Mouse (Mus musculus) forebrain, postnatal 0 days (tissue): ENCODE measurements around the gene Ldb1. TPM values are rescaled to one million over a fixed set of nuclear protein-coding genes. Genes with fewer than 3 reads are reported as not detected.

Source experiments
- ATAC-seq: fragments of 200-750 bp; cut with Nextera tagmentation; 2 replicates; pipeline ENCODE4 v1.8.0; 2017; ENCODE audit warnings: mild to moderate bottlenecking, moderate library complexity
- DNase-seq: peaks from one replicate; pipeline ENCODE4 v3.0.0-alpha.2; 2015
- H3K27ac ChIP-seq: fragments of 300-500 bp; sonication (generic); 2 replicates; pipeline ENCODE4 v1.5.1; 2014; ENCODE audit warnings: low read depth, mild to moderate bottlenecking, antibody characterized with exemption, low read length, moderate library complexity, mixed read lengths
- H3K27me3 ChIP-seq: fragments of 300-500 bp; sonication (generic); 2 replicates; pipeline ENCODE4 v1.6.1; 2014; ENCODE audit warnings: mild to moderate bottlenecking, low read length, mixed read lengths; ENCODE audit not compliant: insufficient read depth
- H3K36me3 ChIP-seq: fragments of 300-500 bp; sonication (generic); 2 replicates; pipeline ENCODE4 v1.6.1; 2014; ENCODE audit warnings: mild to moderate bottlenecking, moderate library complexity; ENCODE audit not compliant: insufficient read depth
- H3K4me1 ChIP-seq: fragments of 300-500 bp; sonication (generic); 2 replicates; pipeline ENCODE4 v1.6.1; 2014; ENCODE audit warnings: antibody characterized with exemption; ENCODE audit not compliant: insufficient read depth
- H3K4me2 ChIP-seq: fragments of 300-500 bp; sonication (generic); 2 replicates; pipeline ENCODE4 v1.6.1; 2014; ENCODE audit warnings: low read depth, mild to moderate bottlenecking, moderate library complexity
- H3K4me3 ChIP-seq: fragments of 300-500 bp; sonication (generic); 2 replicates; pipeline ENCODE4 v1.5.1; 2014; ENCODE audit warnings: low read depth, low read length, mixed read lengths
- H3K9ac ChIP-seq: fragments of 300-500 bp; sonication (generic); 2 replicates; pipeline ENCODE4 v1.6.1; 2014; ENCODE audit warnings: mild to moderate bottlenecking
- H3K9me3 ChIP-seq: fragments of 300-500 bp; sonication (generic); 2 replicates; pipeline ENCODE4 v1.6.1; 2016; ENCODE audit warnings: low read length
- CTCF ChIP-seq: sonication (generic); IDR thresholded peaks from 2 replicates; pipeline ENCODE4 v1.5.1; 2016; ENCODE audit warnings: antibody characterized with exemption, control low read depth, low read depth
- WGBS: fragments of 180-500 bp; shearing (Covaris S2); extraction: QIAGEN DNeasy Blood & Tissue Kit; methylation state at CpG from one replicate; pipeline ENCODE4 v1.1.7; 2014; 5-methylcytosine and 5-hydroxymethylcytosine counted together
- polyA plus RNA-seq: library from polyadenylated mRNA; unstranded; fragments of >200 nt; fragmentation: Nextera tagmentation; extraction: Ambion mirVana; gene quantifications from 2 replicates; pipeline ENCODE4 v1.2.1, GENCODE M21; 2015
- total RNA-seq: library from RNA; depleted of rRNA; stranded (reverse); fragments of >200 nt; gene quantifications from 2 replicates; pipeline ENCODE4 v1.2.3, GENCODE M21; 2014

The Ldb1 gene
- total and polyA plus RNA-seq, 2 experiments from 2014 or later = 90.4 to 162 TPM

DNA sequence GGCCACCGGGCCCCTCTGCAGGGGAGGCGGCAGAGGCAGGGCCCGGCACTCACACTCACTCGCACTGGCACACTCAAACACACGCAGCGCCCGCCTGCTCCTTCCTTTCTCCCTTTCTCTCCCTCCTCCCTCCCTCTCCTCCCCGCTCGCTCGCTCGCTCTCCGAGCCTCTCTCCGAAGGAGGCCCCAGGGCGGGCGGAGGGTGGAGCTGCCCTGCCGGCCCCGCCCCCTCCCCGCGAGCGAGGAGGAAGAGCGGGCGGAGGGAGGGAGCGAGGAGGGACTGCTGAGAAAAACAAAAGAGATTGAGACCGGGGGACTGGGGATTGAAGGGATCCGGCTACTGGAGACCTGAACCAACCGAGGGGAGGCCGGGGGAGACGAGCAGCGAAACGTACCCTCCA lies 5.5 kb downstream of the Ldb1 start:
- H3K4me3 ChIP-seq = peak overlapping the region; percentile 58
- TF ChIP-seq CTCF = no peak

GRCm38 (mm10) chr19:46038851-46039260 lies 6.2 kb downstream of the Ldb1 start:
- H3K27me3 ChIP-seq = no peaks in the 10 kb centered on the region
- WGBS = under 1% methylated on average over 11 of the region's 17 CpGs
- peaks cover 28% of the 10 kb centered on the region for H3K36me3 ChIP-seq
- ATAC-seq (0 out of 2 replicates have a peak, but pooled peaks have one; percentile 13), DNase-seq (no peak)
- peak overlapping the region; percentile 58 for H3K4me3 ChIP-seq
- peaks cover 50% of the 10 kb centered on the region for H3K4me1 ChIP-seq
- peak overlapping the region; percentile 91 for H3K4me2 ChIP-seq
- no peak for TF ChIP-seq CTCF
- H3K27ac ChIP-seq = peak overlapping the region; percentile 85
- peak overlapping the region; percentile 81 for H3K9ac ChIP-seq
- H3K9me3 ChIP-seq = no peaks in the 10 kb centered on the region

More for the DNA sequence above, 5.5 kb downstream of the Ldb1 start:
- Histone ChIP-seq H3K27ac (peak overlapping the region; percentile 85), H3K4me2 (peak overlapping the region; percentile 91), H3K27me3 (no peaks in the 10 kb centered on the region), H3K9ac (peak overlapping the region; percentile 81), H3K36me3 (peaks cover 22% of the 10 kb centered on the region), H3K9me3 (no peaks in the 10 kb centered on the region), H3K4me1 (peaks cover 53% of the 10 kb centered on the region)
- peak; percentile 81 for ATAC-seq
- 1% methylated on average over 20 of the region's 30 CpGs for WGBS
- DNase-seq = peak; percentile 93

- H3K27ac ChIP-seq = peak overlapping the region; percentile 85
- H3K4me2 ChIP-seq = peak overlapping the region; percentile 91
- ATAC-seq (no peak), DNase-seq (no peak)
- peaks cover 44% of the 10 kb centered on the region for H3K4me1 ChIP-seq
- 3% methylated on average over 13 of the region's 13 CpGs for WGBS
- H3K36me3 ChIP-seq = peaks cover 34% of the 10 kb centered on the region
- H3K9me3 ChIP-seq = no peaks in the 10 kb centered on the region
- no peak for TF ChIP-seq CTCF
- H3K9ac ChIP-seq = peak overlapping the region; percentile 81
- no peaks in the 10 kb centered on the region for H3K27me3 ChIP-seq
- peak overlapping the region; percentile 58 for H3K4me3 ChIP-seq
Observed at GRCm38 (mm10) chr19:46037925-46038850, 6.8 kb downstream of the Ldb1 start.

GRCm38 (mm10) chr19:46037243-46037924 lies 7.6 kb downstream of the Ldb1 start:
- peak overlapping the region; percentile 45; the same call in 1 of the 2 replicates for H3K27ac ChIP-seq
- H3K4me1 ChIP-seq = peaks cover 39% of the 10 kb centered on the region
- no peaks in the 10 kb centered on the region for H3K27me3 ChIP-seq
- peak overlapping the region; percentile 81 for H3K9ac ChIP-seq
- peak overlapping the region; percentile 58 for H3K4me3 ChIP-seq
- DNase-seq = no peak
- no peaks in the 10 kb centered on the region for H3K9me3 ChIP-seq
- no peak for TF ChIP-seq CTCF
- peak overlapping the region; percentile 91 for H3K4me2 ChIP-seq
- ATAC-seq = no peak
- H3K36me3 ChIP-seq = peaks cover 42% of the 10 kb centered on the region
- 7% methylated on average over 6 of the region's 6 CpGs for WGBS

- Histone ChIP-seq H3K36me3 (peaks cover 50% of the 10 kb centered on the region), H3K9me3 (no peaks in the 10 kb centered on the region), H3K27me3 (no peaks in the 10 kb centered on the region), H3K4me3 (peak overlapping the region; percentile 58), H3K4me1 (peaks cover 37% of the 10 kb centered on the region), H3K9ac (peak overlapping the region; percentile 81), H3K4me2 (peak overlapping the region; percentile 91), H3K27ac (peak overlapping the region; percentile 45; the same call in 1 of the 2 replicates)
- TF ChIP-seq CTCF = peak; percentile 34
- 55% methylated on average over 13 of the region's 13 CpGs for WGBS
- ATAC-seq (no peak), DNase-seq (no peak)
Observed at GRCm38 (mm10) chr19:46036477-46037242, 8.4 kb downstream of the Ldb1 start.

DNA sequence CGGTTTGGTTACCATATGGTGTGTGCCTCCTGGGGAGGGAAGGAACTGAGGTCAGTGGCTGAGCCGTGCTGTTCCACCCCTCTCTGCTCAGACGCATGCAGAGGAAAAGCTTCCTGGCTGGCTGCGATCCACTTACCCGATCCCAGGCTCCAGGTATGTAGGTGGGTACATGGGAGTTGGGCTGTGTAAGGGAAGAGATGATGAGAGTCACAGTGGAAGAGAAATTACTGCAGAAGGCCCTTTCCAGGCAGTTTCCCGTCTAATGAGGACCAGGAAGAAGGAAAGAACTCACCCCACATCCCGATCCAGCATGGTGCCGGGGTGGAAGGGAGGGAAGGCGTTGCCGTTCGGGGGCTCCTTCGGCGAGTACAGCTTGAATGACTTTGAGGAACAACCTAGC lies 9.0 kb downstream of the Ldb1 start:
- 83% methylated on average over 13 of the region's 13 CpGs for WGBS
- H3K9me3 ChIP-seq = no peaks in the 10 kb centered on the region
- H3K27ac ChIP-seq = no peak overlapping the region
- no peaks in the 10 kb centered on the region for H3K27me3 ChIP-seq
- no peak overlapping the region for H3K9ac ChIP-seq
- ATAC-seq = no peak
- TF ChIP-seq CTCF = no peak
- peaks cover 30% of the 10 kb centered on the region for H3K4me1 ChIP-seq
- no peak for DNase-seq
- peaks cover 52% of the 10 kb centered on the region for H3K36me3 ChIP-seq
- H3K4me3 ChIP-seq = no peak overlapping the region
- H3K4me2 ChIP-seq = 0 out of 2 replicates have a peak overlapping the region, but pooled peaks have one; percentile 91
